Mouse (Mus musculus) activated CD4-positive, CD25-positive, alpha-beta regulatory T cell, adult 4 months (primary cell): Measurements from ENCODE around the gene Ifit1bl1. TPM values are rescaled to one million over a fixed set of nuclear protein-coding genes. Genes with fewer than 3 reads are reported as not detected.
"Not testable (repeated sequence)": the region's sequence is repeated elsewhere in the genome, so short reads cannot be mapped to it uniquely, and the experiment has no call there.

Experiments
- ATAC-seq: one replicate; pipeline ENCODE4 v1.8.0; 2017
- polyA plus RNA-seq, 2 experiments: library from polyadenylated mRNA; unstranded; fragments of 100-300 nt; shearing (Covaris generic); gene quantifications; one replicate each; pipeline ENCODE4 v1.2.1; 2017

The Ifit1bl1 gene
- polyA plus RNA-seq = 10 to 100 TPM; 76.0 to 92.6 TPM

GRCm38 (mm10) chr19:34601888-34602287 lies at the start of gene Ifit1bl1:
Gene Ifit1bl1, minus strand, starts transcription at chr19:34601956.
- ATAC-seq = peak; percentile 75

- no peak for ATAC-seq
Measured at GRCm38 (mm10) chr19:34650997-34651396, 49.2 kb upstream of the Ifit1bl1 start.

GRCm38 (mm10) chr19:34650276-34650675 lies 48.5 kb upstream of the Ifit1bl1 start:
- peak; percentile 54 for ATAC-seq

GRCm38 (mm10) chr19:34647630-34648029 lies 45.9 kb upstream of the Ifit1bl1 start:
- not testable (repeated sequence) for ATAC-seq

- no peak for ATAC-seq
Measured at GRCm38 (mm10) chr19:34642616-34643015, 40.9 kb upstream of the Ifit1bl1 start.

GRCm38 (mm10) chr19:34640623-34641022 lies 38.9 kb upstream of the Ifit1bl1 start, which contains the start of the genes Ifit1bl2 and Ifit1:
Gene Ifit1bl2, minus strand, starts transcription at chr19:34640743.
Gene Ifit1, plus strand, starts transcription at chr19:34640871.
- ATAC-seq = peak; percentile 99

GRCm38 (mm10) chr19:34636933-34637557 lies 35.3 kb upstream of the Ifit1bl1 start:
- ATAC-seq = no peak

- no peak for ATAC-seq
Measured at GRCm38 (mm10) chr19:34633484-34633883, 31.7 kb upstream of the Ifit1bl1 start.

GRCm38 (mm10) chr19:34631487-34631886 lies 29.7 kb upstream of the Ifit1bl1 start:
- no peak for ATAC-seq

- no peak for ATAC-seq
Measured at GRCm38 (mm10) chr19:34627496-34627895, 25.7 kb upstream of the Ifit1bl1 start.

GRCm38 (mm10) chr19:34624663-34625062 lies 22.9 kb upstream of the Ifit1bl1 start:
- ATAC-seq = peak; percentile 28

GRCm38 (mm10) chr19:34623781-34624180 lies 22.0 kb upstream of the Ifit1bl1 start:
- ATAC-seq = no peak

- ATAC-seq = no peak
Measured at GRCm38 (mm10) chr19:34620871-34621270, 19.1 kb upstream of the Ifit1bl1 start.

- peak; percentile 63 for ATAC-seq
Measured at GRCm38 (mm10) chr19:34612243-34613001, 10.7 kb upstream of the Ifit1bl1 start.

- not testable (repeated sequence) for ATAC-seq
Measured at GRCm38 (mm10) chr19:34610118-34610517, 8.4 kb upstream of the Ifit1bl1 start.

- peak; percentile 80 for ATAC-seq
Measured at GRCm38 (mm10) chr19:34607237-34608051, 5.7 kb upstream of the Ifit1bl1 start, which contains the start of gene Ifit3b. Gene Ifit3b, plus strand, starts transcription at chr19:34607970.

- no peak for ATAC-seq
Measured at GRCm38 (mm10) chr19:34605472-34605871, 3.7 kb upstream of the Ifit1bl1 start.

- peak; percentile 77 for ATAC-seq
Measured at GRCm38 (mm10) chr19:34599250-34599649, 2.5 kb downstream of the Ifit1bl1 start.

GRCm38 (mm10) chr19:34598341-34598740 lies 3.4 kb downstream of the Ifit1bl1 start:
- ATAC-seq = no peak

GRCm38 (mm10) chr19:34596811-34597210 lies 4.9 kb downstream of the Ifit1bl1 start:
- no peak for ATAC-seq

- ATAC-seq = not testable (repeated sequence)
Measured at GRCm38 (mm10) chr19:34594523-34594922, 7.2 kb downstream of the Ifit1bl1 start.

- ATAC-seq = no peak
Measured at GRCm38 (mm10) chr19:34593456-34593855, 8.3 kb downstream of the Ifit1bl1 start.

- no peak for ATAC-seq
Measured at GRCm38 (mm10) chr19:34588959-34589358, 12.8 kb downstream of the Ifit1bl1 start.
